Mouse (Mus musculus) liver, embryonic 14.5 days (tissue): ENCODE measurements at regions not wholly inside any gene's neighbourhood (a gene's known extent, or its start where the extent isn't known, plus 50 kb on each side); places are given as distances from the start of the nearest gene placed in this dataset.

Experiments used
- CTCF ChIP-seq: IDR thresholded peaks from 2 replicates; pipeline ENCODE4 v1.5.1; 2016; ENCODE audit warnings: antibody characterized with exemption, low read depth, control low read depth
- EP300 ChIP-seq: IDR thresholded peaks from 2 replicates; pipeline ENCODE4 v1.6.1; 2016; ENCODE audit warnings: antibody characterized with exemption, low read depth

DNA sequence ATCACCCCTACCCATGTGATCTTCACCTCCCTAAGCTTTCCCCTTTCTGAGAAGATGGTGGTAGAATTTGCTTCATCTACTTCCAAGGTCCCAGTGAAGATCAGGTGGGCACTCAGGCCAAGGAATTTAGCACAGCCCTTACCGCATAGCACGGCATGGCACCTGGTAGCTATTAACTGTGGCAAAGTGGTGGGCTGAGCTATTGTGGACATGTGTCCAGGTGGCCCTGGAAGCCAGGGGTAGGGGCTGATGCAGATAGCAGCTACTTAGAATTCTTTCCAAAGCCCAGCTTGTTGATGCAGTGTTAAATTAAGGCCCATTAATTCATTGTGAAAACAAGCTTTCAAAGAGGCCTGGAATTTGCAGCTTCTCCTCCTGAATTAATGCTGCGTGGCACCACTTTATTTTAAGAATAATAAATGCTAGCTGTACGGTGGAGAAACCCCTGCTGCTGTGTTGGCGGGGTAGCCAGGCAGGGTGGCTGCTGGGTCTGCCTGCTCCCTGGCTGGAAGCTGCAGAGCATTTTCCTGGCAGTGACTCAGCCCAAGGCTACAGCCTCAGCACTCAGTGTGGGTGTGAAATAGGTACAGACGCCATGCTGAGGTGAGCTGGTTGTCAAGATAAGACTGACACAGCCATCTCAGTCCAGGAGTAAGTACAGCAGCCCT lies 208.4 kb upstream of the Wscd1 start:
- TF ChIP-seq CTCF (no peak), EP300 (no peak)
